Mouse (Mus musculus) spleen, adult 2 months (tissue): ENCODE results near the gene Clasrp. TPM values are rescaled to one million over a fixed set of nuclear protein-coding genes. Genes with fewer than 3 reads are reported as not detected.
A peak's percentile ranks its signal among the peaks of the same experiment; 100 is the strongest.

Experiments used
- DNase-seq, 2 experiments: peaks; one replicate each; pipeline versions ENCODE4 v3.0.0 to v3.0.0-alpha.2; 2012 to 2021; ENCODE audit warnings: low spot score in 2 of 2, low read depth in 1 of 2
- H3K27ac ChIP-seq: fragments of 200-500 bp; 2 replicates; pipeline ENCODE4 v1.5.1; 2012; ENCODE audit warnings: low read length, inconsistent platforms; ENCODE audit not compliant: insufficient read depth
- H3K27me3 ChIP-seq: fragments of 200-500 bp; 2 replicates; pipeline ENCODE4 v1.6.1; 2012; ENCODE audit warnings: mild to moderate bottlenecking, moderate library complexity, low read length, inconsistent platforms; ENCODE audit not compliant: control insufficient read depth, insufficient read depth
- H3K36me3 ChIP-seq: fragments of 200-500 bp; 2 replicates; pipeline ENCODE4 v1.6.1; 2012; ENCODE audit warnings: mild to moderate bottlenecking, low read length, inconsistent platforms; ENCODE audit not compliant: control insufficient read depth, insufficient read depth
- H3K4me1 ChIP-seq: fragments of 200-500 bp; 2 replicates; pipeline ENCODE4 v1.6.1; 2011; ENCODE audit warnings: inconsistent platforms; ENCODE audit not compliant: control insufficient read depth, insufficient read depth, insufficient read length
- H3K4me3 ChIP-seq: fragments of 200-500 bp; 2 replicates; pipeline ENCODE4 v1.5.1; 2011; ENCODE audit warnings: mild to moderate bottlenecking, inconsistent platforms; ENCODE audit not compliant: insufficient read depth, insufficient read length; ENCODE audit errors: extremely low read depth
- CTCF ChIP-seq: fragments of 200-500 bp; IDR thresholded peaks from 2 replicates; pipeline ENCODE4 v1.5.1; 2011; ENCODE audit warnings: mild to moderate bottlenecking, inconsistent platforms; ENCODE audit not compliant: insufficient read depth, insufficient read length, insufficient replicate concordance; ENCODE audit errors: extremely low read depth
- POLR2A ChIP-seq: fragments of 200-500 bp; IDR thresholded peaks from 2 replicates; pipeline ENCODE4 v1.6.1; 2011; ENCODE audit warnings: low read depth, low read length, inconsistent platforms
- WGBS: fragments of 180-500 bp; shearing (Covaris S2); methylation state at CpG from one replicate; pipeline ENCODE4 v1.1.7; 2018; 5-methylcytosine and 5-hydroxymethylcytosine counted together
- polyA plus RNA-seq: library from polyadenylated mRNA; depleted of rRNA; stranded (reverse); fragments of >200 nt; gene quantifications from 2 replicates; pipeline ENCODE4 v1.2.3, GENCODE M21; 2012

Clasrp gene
- polyA plus RNA-seq, 1 experiment: 102 TPM

DNA sequence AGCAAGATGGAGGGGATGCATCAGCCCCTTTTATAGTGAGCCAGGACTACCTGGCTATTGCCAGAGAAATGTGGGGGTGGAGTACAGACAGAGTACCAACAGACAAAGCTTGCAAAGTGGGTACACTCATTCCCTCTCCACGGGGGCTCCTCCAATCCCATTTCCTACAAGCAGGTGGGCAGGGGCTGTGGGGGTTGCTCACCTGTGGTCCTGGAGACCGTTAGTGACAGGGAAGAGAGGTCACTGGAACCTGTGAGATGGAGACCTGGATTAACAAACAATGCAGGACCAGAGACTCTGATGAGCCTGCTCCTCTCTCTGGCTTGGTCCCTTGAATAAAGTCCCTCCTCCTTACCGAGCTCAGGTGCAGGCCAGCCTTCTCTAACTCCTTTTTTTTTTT is 23.4 kb upstream of the Clasrp start:
- Histone ChIP-seq H3K4me1 (peaks cover 3% of the 10 kb centered on the region; the same call in 1 of the 2 replicates), H3K27me3 (no peaks in the 10 kb centered on the region), H3K4me3 (peak overlapping the region; percentile 58; the same call in 1 of the 2 replicates), H3K27ac (peak overlapping the region; percentile 80), H3K36me3 (peaks cover 6% of the 10 kb centered on the region)
- 77% methylated on average over 3 of the region's 3 CpGs for WGBS
- no peak for DNase-seq
- no peak for TF ChIP-seq POLR2A
- TF ChIP-seq CTCF: no peak

DNA sequence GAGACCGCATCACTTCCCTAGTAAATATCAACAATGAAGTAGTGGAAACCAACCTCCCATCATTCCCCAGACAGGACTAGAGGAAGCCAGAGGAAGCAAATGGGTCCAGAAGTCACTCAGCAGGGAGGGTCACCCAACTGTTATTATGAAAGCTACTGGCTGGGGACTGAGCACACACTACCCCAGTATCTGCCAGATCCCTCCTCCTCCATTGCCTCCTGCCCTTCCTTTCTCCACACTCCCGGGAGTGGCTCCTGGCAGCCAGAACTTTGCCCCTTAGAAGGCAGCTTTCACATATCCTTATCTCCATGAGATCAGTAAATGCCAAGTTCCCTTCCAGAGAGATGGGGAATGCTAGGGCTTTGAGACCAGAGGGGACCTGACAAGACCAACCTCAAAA is 19.1 kb upstream of the Clasrp start:
- Histone ChIP-seq H3K4me3 (no peak overlapping the region), H3K27me3 (no peaks in the 10 kb centered on the region), H3K36me3 (peaks cover 25% of the 10 kb centered on the region), H3K4me1 (peaks cover 7% of the 10 kb centered on the region), H3K27ac (no peak overlapping the region)
- DNase-seq: no peak
- WGBS: 90% methylated on average over 2 of the region's 2 CpGs
- no peak for TF ChIP-seq CTCF
- TF ChIP-seq POLR2A: no peak

DNA sequence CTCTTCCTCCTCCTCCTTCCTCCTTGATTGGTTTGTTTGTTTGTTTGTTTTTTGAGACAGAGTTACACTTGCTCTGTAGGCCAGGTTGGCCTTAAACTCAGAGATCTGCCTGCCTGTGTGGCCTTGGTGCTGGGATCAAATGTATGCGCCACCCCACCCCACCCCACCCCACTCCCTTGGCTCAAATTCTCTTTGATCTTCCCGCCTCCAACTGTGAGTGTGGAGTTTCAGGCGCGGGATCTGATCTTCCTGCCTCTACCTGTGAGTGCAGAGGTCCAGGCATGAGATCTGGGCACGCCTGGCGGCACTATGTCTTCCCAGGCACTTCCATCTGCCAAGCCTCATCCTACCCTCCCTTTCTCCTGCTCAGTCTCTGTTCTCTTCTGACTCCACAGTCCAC is 18.0 kb upstream of the Clasrp start:
- no peak overlapping the region for H3K4me3 ChIP-seq
- H3K36me3 ChIP-seq: peaks cover 36% of the 10 kb centered on the region
- peaks cover 4% of the 10 kb centered on the region; the same call in 1 of the 2 replicates for H3K4me1 ChIP-seq
- TF ChIP-seq CTCF (no peak), POLR2A (no peak)
- DNase-seq: no peak
- no peaks in the 10 kb centered on the region for H3K27me3 ChIP-seq
- WGBS: 80% methylated on average over 6 of the region's 6 CpGs
- H3K27ac ChIP-seq: no peak overlapping the region

DNA sequence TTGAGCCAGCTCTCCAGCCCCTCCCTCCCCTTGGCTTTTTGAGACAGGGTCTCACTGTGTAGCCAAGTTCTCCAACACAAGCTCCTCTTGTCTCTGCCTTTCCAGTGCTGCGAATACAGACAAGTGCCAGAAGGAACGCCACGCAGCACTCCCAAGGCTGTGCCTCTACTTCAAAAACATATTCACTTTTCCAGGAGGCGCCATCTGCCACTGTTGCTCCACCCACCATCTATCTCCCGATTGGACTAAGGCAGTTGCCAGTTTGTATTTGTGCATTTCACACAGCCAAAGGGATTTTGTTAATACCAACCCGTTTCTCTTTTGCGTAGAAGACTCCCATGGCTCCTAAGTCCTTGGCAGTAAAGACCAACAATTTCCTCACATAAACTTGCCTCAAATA is 16.5 kb upstream of the Clasrp start:
- no peak overlapping the region for H3K27ac ChIP-seq
- no peaks in the 10 kb centered on the region for H3K27me3 ChIP-seq
- H3K4me1 ChIP-seq: peaks cover 4% of the 10 kb centered on the region; the same call in 1 of the 2 replicates
- H3K4me3 ChIP-seq: no peak overlapping the region
- 93% methylated on average over 7 of the region's 7 CpGs for WGBS
- peaks cover 43% of the 10 kb centered on the region for H3K36me3 ChIP-seq
- no peak for DNase-seq
- TF ChIP-seq CTCF: no peak
- TF ChIP-seq POLR2A: no peak

DNA sequence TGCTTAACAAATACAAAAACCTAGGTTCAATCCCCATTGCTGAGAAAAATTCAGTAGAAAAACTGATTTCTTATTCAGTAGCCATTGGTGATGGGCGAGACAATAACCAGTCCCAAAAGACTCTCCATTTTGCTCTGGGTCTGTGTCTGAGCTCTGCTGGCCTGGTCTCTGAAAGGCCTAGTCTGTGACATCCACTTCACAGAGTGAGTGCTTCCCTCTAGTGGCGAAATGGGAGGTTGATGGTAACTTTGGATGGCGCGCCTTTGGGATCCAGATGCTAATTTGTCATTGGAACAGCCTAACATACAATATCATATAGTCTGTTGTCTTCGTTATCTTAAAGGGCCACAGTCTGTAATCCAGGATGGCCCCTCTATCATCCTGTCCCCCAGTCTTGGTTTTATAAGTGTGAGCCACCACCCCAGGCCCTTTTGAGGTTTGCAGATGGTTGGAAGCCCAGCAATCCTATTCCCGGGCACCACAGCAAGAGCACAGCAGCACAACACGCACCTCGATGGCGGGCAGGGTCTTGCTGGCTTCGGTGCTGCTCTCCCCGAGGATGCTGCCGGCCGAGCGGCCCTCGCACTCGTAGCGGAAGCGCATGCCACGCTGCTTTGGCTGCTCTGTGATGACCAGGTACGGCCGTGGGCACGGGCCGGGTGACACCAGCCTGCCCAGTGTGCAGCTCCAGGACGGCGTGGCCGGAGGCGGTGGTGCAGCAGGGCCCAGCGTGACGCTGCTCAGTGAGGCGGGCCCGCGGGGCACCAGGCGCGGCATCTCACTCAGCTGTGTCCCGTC is 14.9 kb upstream of the Clasrp start:
- Histone ChIP-seq H3K27ac (no peak overlapping the region), H3K4me3 (no peak overlapping the region), H3K27me3 (no peaks in the 10 kb centered on the region), H3K36me3 (peaks cover 49% of the 10 kb centered on the region), H3K4me1 (peaks cover 9% of the 10 kb centered on the region)
- 40% methylated on average over 35 of the region's 35 CpGs for WGBS
- no peak for TF ChIP-seq POLR2A
- peak; percentile 70; the same call in 1 of the 2 replicates for TF ChIP-seq CTCF
- peak; percentile 52 to 59 for DNase-seq

DNA sequence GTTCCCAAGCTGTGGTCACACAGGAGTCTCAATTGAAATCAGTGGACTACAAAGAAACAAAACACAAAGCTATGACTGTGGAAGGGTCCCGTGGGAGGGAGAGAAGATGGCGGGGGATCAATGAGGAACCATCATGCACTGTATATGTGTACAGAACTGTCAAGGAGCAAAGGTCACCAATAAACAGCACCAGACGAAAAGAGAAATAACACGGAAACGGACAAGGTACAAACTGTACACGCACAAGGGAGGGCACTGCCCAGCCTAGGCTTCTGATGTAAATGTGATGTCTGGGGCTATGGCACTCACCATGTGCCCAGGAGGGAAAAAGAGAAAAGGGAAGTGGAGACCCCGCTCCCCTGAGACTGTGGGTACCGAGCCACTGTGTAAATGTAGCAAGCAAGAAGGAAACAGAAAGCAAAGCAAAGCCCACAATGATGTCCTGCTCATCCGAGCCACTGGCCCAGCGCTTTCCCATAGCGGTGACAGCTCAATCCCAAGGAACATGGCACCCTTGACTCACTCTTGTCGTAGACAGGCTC is 10.8 kb upstream of the Clasrp start:
- Histone ChIP-seq H3K27ac (peak overlapping the region; percentile 80), H3K36me3 (peaks cover 57% of the 10 kb centered on the region), H3K4me3 (no peak overlapping the region), H3K27me3 (no peaks in the 10 kb centered on the region), H3K4me1 (peaks cover 9% of the 10 kb centered on the region)
- 45% methylated on average over 12 of the region's 12 CpGs for WGBS
- TF ChIP-seq CTCF (no peak), POLR2A (no peak)
- DNase-seq: peak; percentile 45 to 58

DNA sequence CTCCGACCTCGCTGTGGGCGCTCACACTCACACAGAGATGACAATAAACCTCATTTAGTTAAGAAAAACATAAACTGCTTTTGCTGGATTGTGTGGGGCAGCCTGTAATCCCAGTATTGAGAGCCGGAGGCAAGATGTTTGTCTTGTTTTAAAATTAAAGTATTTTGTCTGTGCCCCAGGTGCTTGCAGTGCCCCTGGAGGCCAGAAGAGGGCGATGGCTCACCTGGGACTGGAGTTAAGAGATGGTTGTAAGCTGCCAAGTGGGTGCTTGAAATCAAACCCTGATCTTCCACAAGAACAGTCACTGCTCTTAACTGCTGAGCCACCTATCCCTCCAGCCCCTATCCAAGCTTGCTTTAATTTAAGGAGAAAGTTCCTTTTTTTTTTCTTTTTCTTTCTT is 6.7 kb upstream of the Clasrp start:
- Histone ChIP-seq H3K27ac (no peak overlapping the region), H3K4me1 (peaks cover 5% of the 10 kb centered on the region; the same call in 1 of the 2 replicates), H3K36me3 (peaks cover 44% of the 10 kb centered on the region), H3K4me3 (no peak overlapping the region), H3K27me3 (no peaks in the 10 kb centered on the region)
- TF ChIP-seq POLR2A (no peak), CTCF (no peak)
- WGBS: 85% methylated on average over 5 of the region's 5 CpGs
- DNase-seq: no peak
